Mouse (Mus musculus): ENCODE measurements around the gene Bbs9.

DNA sequence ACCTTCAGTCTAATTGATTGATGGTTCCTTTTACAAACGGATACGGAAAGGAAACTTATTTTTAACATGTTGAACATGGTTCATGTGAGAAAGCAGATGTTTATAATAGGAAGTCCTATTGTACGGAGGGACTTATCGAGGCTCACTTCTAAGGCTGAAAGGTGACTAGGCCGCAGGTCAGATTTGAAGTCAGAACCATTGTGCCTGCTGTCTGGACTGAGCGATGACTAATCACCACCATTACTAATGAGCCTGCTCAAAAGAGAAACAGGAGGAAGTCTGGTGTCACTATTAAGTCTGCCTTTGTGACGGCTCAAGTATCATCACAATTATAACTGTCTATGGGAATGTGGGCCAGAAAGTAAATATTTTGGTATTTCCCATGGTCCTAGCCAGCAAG is 325.2 kb downstream of the Bbs9 start:
- TF ChIP-seq NRF1 (IDR thresholded peaks at IDR 0.05; ENCODE audit: low read depth, low read length), result no peak
- no peak for TF ChIP-seq TBP (conservative IDR thresholded peaks at IDR 0.05; ENCODE audit: low read depth, low read length)
- TF ChIP-seq POLR2A (IDR thresholded peaks at IDR 0.05; ENCODE audit: low read depth, low read length), result no peak
- TF ChIP-seq MAFK (IDR thresholded peaks at IDR 0.05; ENCODE audit: insufficient replicate concordance, low read length), result no peak
- TF ChIP-seq USF1 (IDR thresholded peaks at IDR 0.05; ENCODE audit: low read depth, low read length), result no peak
- TF ChIP-seq SIN3A (IDR thresholded peaks at IDR 0.05; ENCODE audit: low read length), result no peak
- TF ChIP-seq ELF1 (IDR thresholded peaks at IDR 0.05; ENCODE audit: low read depth, low read length), result no peak
- TF ChIP-seq ZNF384 (IDR thresholded peaks at IDR 0.05; ENCODE audit: low read depth, low read length), result no peak
